Mouse (Mus musculus) liver, embryonic 18 days (tissue): ENCODE measurements around the gene Dhcr7. TPM values are rescaled to one million over a fixed set of nuclear protein-coding genes. Genes with fewer than 3 reads are reported as not detected.

Source experiments
- polyA plus RNA-seq: library from polyadenylated mRNA; depleted of rRNA; stranded (reverse); fragments of >200 nt; gene quantifications from 2 replicates; pipeline ENCODE4 v1.2.3, GENCODE M21; 2012; rRNA removed

The Dhcr7 gene
- polyA plus RNA-seq = 87.9 and 119 TPM in 2 replicates

GRCm38 (mm10) chr7:143822375-143823265 lies at the start of gene Dhcr7, which contains the start of gene Nadsyn1:
Gene Dhcr7 (plus strand): TSS chr7:143823145.
Gene Nadsyn1 (minus strand): TSS chr7:143822849.

DNA sequence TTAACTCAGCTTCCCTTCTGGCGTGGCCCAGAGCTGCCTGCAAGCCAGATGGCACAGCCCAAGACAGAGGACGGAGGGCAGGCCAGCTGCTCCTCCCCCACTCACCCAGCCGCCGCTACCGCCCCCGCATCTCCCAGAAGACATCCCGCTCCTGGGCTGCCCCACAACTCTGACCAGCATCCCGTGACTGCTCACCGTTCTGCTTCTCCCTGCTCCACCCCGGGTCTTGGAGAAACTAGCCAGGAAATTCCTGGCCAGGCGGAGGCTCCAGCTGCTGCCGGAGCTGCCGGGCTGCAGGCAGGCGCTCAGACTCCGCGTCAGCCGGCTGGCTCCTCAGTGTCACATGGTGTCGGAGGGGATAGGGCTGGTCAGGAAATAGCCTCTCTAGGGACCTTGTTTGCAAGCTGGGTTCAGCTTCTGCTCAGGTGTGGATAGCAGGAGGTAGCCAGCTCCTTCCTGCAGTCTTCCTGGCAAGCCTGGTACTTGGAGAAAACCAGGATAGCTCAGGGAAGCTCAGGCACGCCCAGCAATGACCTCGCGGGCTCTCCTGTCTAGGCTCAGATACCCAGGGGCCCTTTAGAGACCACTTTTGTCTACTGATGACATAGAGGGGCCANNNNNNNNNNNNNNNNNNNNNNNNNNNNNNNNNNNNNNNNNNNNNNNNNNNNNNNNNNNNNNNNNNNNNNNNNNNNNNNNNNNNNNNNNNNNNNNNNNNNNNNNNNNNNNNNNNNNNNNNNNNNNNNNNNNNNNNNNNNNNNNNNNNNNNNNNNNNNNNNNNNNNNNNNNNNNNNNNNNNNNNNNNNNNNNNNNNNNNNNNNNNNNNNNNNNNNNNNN lies 38.7 kb upstream of the Dhcr7 start, which contains the start of gene Mrgpre:
TSS of gene Mrgpre (minus strand) at position 505 of the 834 bp plus-strand sequence.

DNA sequence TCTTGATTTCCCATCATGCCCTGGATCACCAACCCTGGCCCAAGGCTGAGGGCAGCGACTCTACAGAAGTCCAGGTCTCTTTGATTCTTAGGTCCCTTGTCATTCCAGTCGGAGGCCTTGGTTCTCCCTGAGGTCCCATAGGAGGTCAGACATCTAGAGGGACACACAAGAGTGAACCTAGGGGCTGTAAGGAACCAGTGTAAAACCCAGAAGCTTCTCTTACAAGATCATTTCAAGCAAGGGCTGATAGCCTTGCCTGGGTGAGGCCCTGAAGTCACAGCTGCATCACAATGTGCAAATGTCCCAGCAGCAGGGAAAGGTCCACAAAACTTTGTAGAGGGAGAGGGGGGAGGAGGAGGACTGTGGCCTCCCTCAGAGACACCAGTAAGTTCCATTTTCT lies 43.6 kb downstream of the Dhcr7 start, which contains the start of gene Gm498:
TSS of gene Gm498 (plus strand) at position 301 of the 400 bp plus-strand sequence.

Other genes starting within 250 kb of the Dhcr7 start
- gene Cars, start 223.1 kb upstream of the Dhcr7 start, polyA plus RNA-seq = 27.0 and 28.9 TPM in 2 replicates
- gene Tnfrsf26, start 194.4 kb upstream of the Dhcr7 start, polyA plus RNA-seq = 0.60 and 0.71 TPM in 2 replicates
- gene Tnfrsf22, start 173.5 kb upstream of the Dhcr7 start, polyA plus RNA-seq = 0.73 and 1.1 TPM in 2 replicates
- gene Tnfrsf23, start 137.3 kb upstream of the Dhcr7 start, polyA plus RNA-seq = 0.60 and 0.63 TPM in 2 replicates
- gene Osbpl5, start 66.2 kb upstream of the Dhcr7 start, polyA plus RNA-seq = 2.3 and 2.5 TPM in 2 replicates
- not detected in 2 replicates for gene Mrgprg, start 56.2 kb upstream of the Dhcr7 start, polyA plus RNA-seq
- gene Mrgpre, start 38.6 kb upstream of the Dhcr7 start, polyA plus RNA-seq = 0.43 and 0.61 TPM in 2 replicates
- gene Nadsyn1, start 296 bp upstream of the Dhcr7 start, polyA plus RNA-seq = 10.7 and 13.4 TPM in 2 replicates
- not detected in 2 replicates for gene Gm498, start 43.7 kb downstream of the Dhcr7 start, polyA plus RNA-seq
- 1.0 and 1.2 TPM in 2 replicates for gene Shank2, start 178.8 kb downstream of the Dhcr7 start, polyA plus RNA-seq